Mouse (Mus musculus) ES-E14 (cell line): ENCODE results near the gene Ppp1r1b. TPM values are rescaled to one million over a fixed set of nuclear protein-coding genes. Genes with fewer than 3 reads are reported as not detected.

Source experiments
- DNase-seq: peaks from one replicate; pipeline ENCODE4 v3.0.0-alpha.2; 2013; ENCODE audit warnings: low read depth, low spot score
- H3K27ac ChIP-seq: 2 replicates; pipeline ENCODE4 v1.5.1; 2012; ENCODE audit warnings: low read depth, mild to moderate bottlenecking, low read length, moderate library complexity, mixed read lengths; ENCODE audit not compliant: poor library complexity, insufficient read depth, severe bottlenecking
- H3K36me3 ChIP-seq: 2 replicates; pipeline ENCODE4 v1.6.1; 2012; ENCODE audit warnings: mild to moderate bottlenecking, low read length, moderate library complexity, mixed read lengths; ENCODE audit not compliant: control insufficient read depth, poor library complexity, insufficient read depth, severe bottlenecking
- H3K4me1 ChIP-seq, 2 experiments: fragments of 150-350 bp in 1 of 2; sonication (generic) in 1 of 2; 2 replicates each; pipeline ENCODE4 v1.6.1; 2012; ENCODE audit warnings: low read length in 2 of 2, mild to moderate bottlenecking in 1 of 2, mixed read lengths in 1 of 2; ENCODE audit not compliant: control insufficient read depth in 2 of 2, insufficient read depth in 2 of 2, poor library complexity in 1 of 2
- H3K4me3 ChIP-seq, 2 experiments: fragments of 150-350 bp in 1 of 2; sonication (generic) in 1 of 2; 2 replicates each; pipeline ENCODE4 v1.5.1; 2012; ENCODE audit warnings: low read length in 2 of 2, low read depth in 1 of 2, mild to moderate bottlenecking in 1 of 2, mixed read lengths in 1 of 2; ENCODE audit not compliant: insufficient read depth in 1 of 2, poor library complexity in 1 of 2, severe bottlenecking in 1 of 2
- H3K9ac ChIP-seq: 2 replicates; pipeline ENCODE4 v1.6.1; 2012; ENCODE audit warnings: low read depth, mild to moderate bottlenecking, low read length, mixed read lengths; ENCODE audit not compliant: poor library complexity, insufficient read depth, severe bottlenecking
- H3K9me3 ChIP-seq: fragments of 150-350 bp; sonication (generic); 2 replicates; pipeline ENCODE4 v1.6.1; 2012; ENCODE audit warnings: low read depth, mild to moderate bottlenecking, low read length; ENCODE audit not compliant: control insufficient read depth, insufficient read depth
- CHD2 ChIP-seq: IDR thresholded peaks from 2 replicates; pipeline ENCODE4 v1.6.1; 2014; ENCODE audit warnings: mild to moderate bottlenecking, low read depth, low read length, inconsistent platforms
- HCFC1 ChIP-seq: IDR thresholded peaks from 2 replicates; pipeline ENCODE4 v1.6.1; 2012; ENCODE audit warnings: low read length, inconsistent platforms, borderline replicate concordance; ENCODE audit not compliant: insufficient read depth
- MAFK ChIP-seq: IDR thresholded peaks from 2 replicates; pipeline ENCODE4 v1.6.1; 2014; ENCODE audit warnings: mild to moderate bottlenecking, low read depth, low read length, inconsistent platforms; ENCODE audit not compliant: insufficient read depth
- ZC3H11A ChIP-seq: IDR thresholded peaks from 2 replicates; pipeline ENCODE4 v1.6.1; 2012; ENCODE audit warnings: low read depth, mild to moderate bottlenecking, inconsistent platforms, low read length, borderline replicate concordance
- ZNF384 ChIP-seq: IDR thresholded peaks from 2 replicates; pipeline ENCODE4 v1.6.1; 2012; ENCODE audit warnings: low read depth, low read length, inconsistent platforms
- in situ Hi-C, 2 experiments: fragments of 600-800 bp; cut with MboI; formaldehyde crosslinking; loops; one replicate each; pipeline ENCODE4 v1.15.1; 2025; ENCODE audit warnings: low sequenced_read_pairs in 2 of 2, inconsistent platforms in 1 of 2; ENCODE audit not compliant: unreplicated experiment in 2 of 2
- total RNA-seq: library from RNA; depleted of rRNA; stranded (reverse); fragments of 300-350 nt; gene quantifications from 2 replicates; pipeline ENCODE4 v1.2.3, GENCODE M21; 2012

The Ppp1r1b gene
- total RNA-seq, 1 experiment = 0.22 TPM

DNA sequence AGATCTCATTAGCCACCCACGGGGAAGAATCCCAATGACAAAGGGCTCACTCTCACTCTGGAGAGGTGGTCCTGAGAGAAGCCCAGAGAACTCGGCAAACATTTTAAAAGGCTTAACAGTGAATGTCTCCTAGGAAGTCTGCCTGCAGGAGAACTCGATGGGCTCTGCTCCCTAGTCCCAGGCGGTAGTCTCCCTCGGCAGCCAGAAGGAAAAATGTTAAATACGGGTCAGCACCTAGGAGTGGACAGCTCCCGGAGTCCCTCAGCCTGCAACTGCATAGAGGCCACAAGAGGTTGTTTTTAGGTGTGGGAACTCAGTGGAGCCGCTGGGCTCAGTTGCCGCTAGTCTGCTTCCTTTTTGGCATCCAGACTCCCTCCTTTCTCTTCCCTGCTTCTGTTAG is 24.3 kb upstream of the Ppp1r1b start:
- Histone ChIP-seq H3K4me1 (no peaks in the 10 kb centered on the region; a peak in 1 of 4 replicates), H3K9ac (no peak overlapping the region), H3K27ac (no peak overlapping the region), H3K4me3 (no peak overlapping the region), H3K9me3 (no peaks in the 10 kb centered on the region), H3K36me3 (no peaks in the 10 kb centered on the region)
- no peak for DNase-seq
- in situ Hi-C loops = no loop called here
- TF ChIP-seq HCFC1 (no peak), ZNF384 (no peak), CHD2 (no peak), ZC3H11A (no peak), MAFK (no peak)

DNA sequence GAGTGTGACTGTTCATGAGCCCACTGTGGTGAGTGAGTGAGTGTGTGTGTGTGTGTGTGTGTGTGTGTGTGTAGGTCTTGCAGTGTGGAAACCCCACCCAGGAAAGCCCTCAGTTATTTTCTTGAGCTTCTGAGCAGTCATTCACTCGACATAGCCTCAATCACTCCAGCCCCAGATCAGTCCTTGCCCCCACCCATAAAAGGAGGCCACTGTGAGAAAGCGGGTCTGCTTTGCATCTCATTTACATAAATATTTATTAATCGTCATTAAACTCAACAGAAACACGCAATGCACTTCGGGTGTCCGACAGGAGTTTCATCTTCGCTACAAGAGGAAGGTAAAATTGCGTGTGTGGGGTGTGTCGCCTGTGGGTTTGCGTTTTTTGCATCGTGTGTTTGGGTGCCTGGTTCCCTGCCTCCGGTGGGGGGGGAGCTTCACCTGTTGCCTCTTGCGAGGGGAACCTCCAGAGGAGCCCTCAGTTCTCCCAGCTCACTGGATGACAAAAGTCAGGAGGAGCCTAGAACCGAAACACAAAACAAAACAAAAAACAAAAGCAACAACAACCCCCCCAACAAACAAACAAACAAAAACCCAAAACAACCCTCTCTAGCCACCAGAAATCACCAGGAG is 22.9 kb upstream of the Ppp1r1b start:
- no peak for DNase-seq
- no peak overlapping the region for H3K27ac ChIP-seq
- H3K4me3 ChIP-seq = no peak overlapping the region
- no peak for TF ChIP-seq MAFK
- TF ChIP-seq ZNF384 = no peak
- no peak for TF ChIP-seq HCFC1
- no peak for TF ChIP-seq ZC3H11A
- no peak for TF ChIP-seq CHD2
- peaks cover 0 to 4% of the 10 kb centered on the region in 2 experiments; a peak in 1 of 4 replicates for H3K4me1 ChIP-seq
- H3K9ac ChIP-seq = no peak overlapping the region
- in situ Hi-C loops = no loop called here
- H3K36me3 ChIP-seq = no peaks in the 10 kb centered on the region
- H3K9me3 ChIP-seq = no peaks in the 10 kb centered on the region

GRCm38 (mm10) chr11:98325821-98326218 is 22.4 kb upstream of the Ppp1r1b start:
- Histone ChIP-seq H3K4me1 (peaks cover 0 to 4% of the 10 kb centered on the region in 2 experiments; a peak in 1 of 4 replicates), H3K9me3 (no peaks in the 10 kb centered on the region), H3K9ac (no peak overlapping the region), H3K36me3 (no peaks in the 10 kb centered on the region), H3K4me3 (no peak overlapping the region), H3K27ac (no peak overlapping the region)
- in situ Hi-C loops = no loop called here
- no peak for TF ChIP-seq MAFK
- TF ChIP-seq HCFC1 = no peak
- TF ChIP-seq CHD2 = no peak
- TF ChIP-seq ZC3H11A = no peak
- TF ChIP-seq ZNF384 = no peak
- DNase-seq = no peak

DNA sequence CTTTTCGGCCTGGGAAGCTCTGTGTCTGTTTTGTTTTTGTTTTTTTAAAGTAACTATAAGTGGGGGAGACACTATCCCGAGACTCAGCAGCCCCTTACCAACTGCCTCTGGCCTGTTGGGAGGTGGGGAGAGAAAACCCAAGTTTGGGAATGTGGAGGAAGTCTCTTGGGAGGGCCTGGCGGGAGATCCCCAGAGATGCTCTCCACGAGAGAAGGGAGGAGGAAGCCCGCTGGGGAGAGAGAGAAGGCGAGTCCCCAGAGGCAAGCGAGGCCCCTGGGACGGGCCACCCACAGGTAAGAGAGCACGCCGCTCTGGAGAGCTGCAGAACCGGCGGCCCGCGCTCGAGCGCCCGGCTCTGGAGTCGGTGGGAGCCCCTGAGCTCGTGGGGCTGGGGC is 21.5 kb upstream of the Ppp1r1b start:
- Histone ChIP-seq H3K9me3 (no peaks in the 10 kb centered on the region), H3K9ac (0 out of 2 replicates have a peak overlapping the region, but pooled peaks have one; percentile 0), H3K36me3 (no peaks in the 10 kb centered on the region), H3K4me3 (peak overlapping the region in 1 of 2 experiments; percentile 56; a peak in 1 of 4 replicates), H3K4me1 (peaks cover 0 to 4% of the 10 kb centered on the region in 2 experiments; a peak in 1 of 4 replicates), H3K27ac (no peak overlapping the region)
- TF ChIP-seq ZNF384 (no peak), MAFK (no peak), HCFC1 (no peak), CHD2 (no peak), ZC3H11A (no peak)
- DNase-seq = no peak
- in situ Hi-C loops = no loop called here
